Mouse (Mus musculus) lung, postnatal 14 days (tissue): ENCODE results near the gene Ly6g6d.
A peak's percentile ranks its signal among the peaks of the same experiment; 100 is the strongest.
"Not testable (repeated sequence)": the region's sequence is repeated elsewhere in the genome, so short reads cannot be mapped to it uniquely, and the experiment has no call there.

Experiments
- DNase-seq: peaks from one replicate; pipeline ENCODE4 v3.0.0; 2021

The Ly6g6d gene

GRCm38 (mm10) chr17:35077786-35078233, at the start of gene Ly6g6d:
Gene Ly6g6d, minus strand, starts transcription at chr17:35078065.
- peak; percentile 75 for DNase-seq

DNA sequence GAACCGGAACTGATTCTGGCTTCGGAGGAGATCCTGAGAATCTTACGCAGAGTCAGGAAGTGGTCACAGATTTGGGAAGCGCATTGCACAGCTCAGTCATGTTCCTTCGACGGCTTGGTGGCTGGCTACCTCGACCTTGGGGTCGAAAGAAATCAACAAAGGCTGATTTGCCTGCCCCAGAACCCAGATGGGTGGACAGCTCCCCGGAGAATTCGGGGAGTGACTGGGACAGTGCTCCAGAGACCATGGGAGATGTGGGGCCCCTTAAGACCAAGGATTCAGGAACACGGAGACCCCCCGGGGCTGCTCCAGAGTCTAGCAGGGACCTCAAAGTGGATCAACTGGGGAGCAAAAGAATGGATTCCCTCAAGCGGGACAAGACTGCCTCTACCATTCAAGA, 49.2 kb upstream of the Ly6g6d start:
- DNase-seq = no peak

- DNase-seq = peak; percentile 78
Observed at GRCm38 (mm10) chr17:35126206-35126611, 48.3 kb upstream of the Ly6g6d start, which contains the start of gene D17H6S53E. Gene D17H6S53E, plus strand, starts transcription at chr17:35126373.

GRCm38 (mm10) chr17:35125578-35125977, 47.7 kb upstream of the Ly6g6d start:
- DNase-seq = no peak

DNA sequence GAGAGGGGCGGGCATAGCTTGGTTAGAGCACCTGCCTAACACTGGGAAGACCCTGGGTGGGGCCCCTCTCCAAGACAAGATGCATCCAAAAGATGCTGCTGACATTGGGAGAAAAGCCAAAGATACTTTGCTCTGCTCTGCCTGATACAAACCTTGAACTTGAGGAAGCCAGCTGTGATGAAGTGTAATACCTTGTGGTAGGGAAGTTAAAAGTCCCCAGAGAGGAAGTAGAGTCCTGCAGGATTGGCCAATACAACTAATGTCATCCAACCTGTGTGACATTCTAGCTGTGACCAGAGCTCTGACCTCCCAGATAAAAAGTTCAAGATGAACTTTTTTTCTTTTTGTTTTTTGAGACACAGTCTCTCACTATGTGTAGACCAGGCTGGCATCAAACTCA, 47.2 kb upstream of the Ly6g6d start:
- no peak for DNase-seq

GRCm38 (mm10) chr17:35124261-35124896, 46.5 kb upstream of the Ly6g6d start:
- DNase-seq = not testable (repeated sequence)

- not testable (repeated sequence) for DNase-seq
Observed at GRCm38 (mm10) chr17:35123287-35123686, 45.4 kb upstream of the Ly6g6d start.

DNA sequence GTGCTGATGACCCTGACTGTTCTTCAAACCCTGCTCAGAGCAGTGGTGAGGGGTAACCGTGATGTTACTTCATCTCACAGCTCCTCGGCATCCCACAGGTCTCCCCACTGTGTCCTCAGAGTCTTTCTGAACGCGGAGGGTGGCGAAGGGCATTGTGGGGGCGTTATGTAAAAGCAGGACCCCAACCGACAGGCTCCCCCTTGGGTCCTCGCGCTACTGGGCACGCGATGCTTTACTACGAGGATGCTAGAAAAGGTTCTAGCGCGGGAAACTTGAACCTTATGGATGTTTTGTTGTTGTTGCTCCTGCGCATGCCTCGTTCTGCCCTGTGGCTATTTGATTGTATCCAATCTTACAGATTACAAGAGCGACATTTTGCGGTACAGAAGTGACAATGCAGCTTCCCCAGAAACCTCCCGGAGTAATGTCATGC, 44.0 kb upstream of the Ly6g6d start, which contains the start of gene Csnk2b:
TSS of gene Csnk2b (minus strand) at position 183 of the 433 bp plus-strand sequence.
- peak; percentile 51 for DNase-seq

- peak; percentile 97 for DNase-seq
Observed at GRCm38 (mm10) chr17:35121143-35121799, 43.4 kb upstream of the Ly6g6d start, which contains the start of gene Gpank1. Gene Gpank1, plus strand, starts transcription at chr17:35121455.

GRCm38 (mm10) chr17:35120745-35121142, 42.9 kb upstream of the Ly6g6d start:
- peak; percentile 38 for DNase-seq

DNA sequence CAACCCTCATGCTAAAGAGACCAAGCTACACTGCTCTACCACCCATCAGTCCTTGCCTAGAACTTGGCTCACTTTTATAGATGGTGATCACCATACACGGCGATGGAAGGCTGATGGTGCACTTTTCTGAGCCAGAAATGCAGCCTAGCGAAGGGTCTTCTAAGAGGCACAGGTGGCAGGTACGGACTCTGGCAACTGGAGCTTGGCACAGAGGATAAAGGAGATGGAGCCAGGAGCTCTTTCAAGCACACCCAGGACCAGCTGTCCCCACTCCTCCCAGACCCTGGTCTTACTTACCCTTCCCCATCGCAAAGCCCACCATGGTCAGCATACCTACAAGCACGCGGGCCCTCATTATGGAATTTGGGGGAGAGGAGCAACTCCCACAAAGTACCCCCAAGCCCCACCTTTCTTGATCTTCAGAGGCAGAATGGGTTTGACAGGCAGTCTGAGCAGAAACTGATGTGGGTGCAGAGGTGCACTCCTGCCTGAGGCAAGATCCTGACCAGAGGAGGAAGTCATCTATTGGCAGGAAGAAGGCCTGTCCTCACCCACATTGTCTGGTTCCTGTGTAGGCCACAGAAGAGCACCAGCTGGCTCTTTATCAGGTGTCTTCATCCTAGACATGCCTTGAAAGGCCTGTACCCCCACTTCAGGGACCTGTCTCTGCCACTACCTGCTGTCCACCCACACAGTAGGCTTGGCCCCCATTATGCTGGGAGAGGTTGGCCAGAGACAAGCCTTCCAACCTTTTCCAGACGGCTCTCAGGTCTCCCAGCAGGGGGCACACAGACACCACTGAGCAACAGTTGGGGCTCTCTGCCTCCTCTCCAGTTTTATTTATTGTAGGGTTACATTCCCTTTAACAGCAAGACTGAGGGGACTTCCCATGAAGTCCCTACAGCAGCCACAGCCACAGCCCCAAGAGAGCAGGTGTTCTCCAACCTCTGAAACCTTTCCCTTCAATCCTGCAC, 37.5 kb upstream of the Ly6g6d start, which contains the start of gene Ly6g5b:
TSS of gene Ly6g5b (minus strand) at position 383 of the 974 bp plus-strand sequence.
- DNase-seq = peak; percentile 35

DNA sequence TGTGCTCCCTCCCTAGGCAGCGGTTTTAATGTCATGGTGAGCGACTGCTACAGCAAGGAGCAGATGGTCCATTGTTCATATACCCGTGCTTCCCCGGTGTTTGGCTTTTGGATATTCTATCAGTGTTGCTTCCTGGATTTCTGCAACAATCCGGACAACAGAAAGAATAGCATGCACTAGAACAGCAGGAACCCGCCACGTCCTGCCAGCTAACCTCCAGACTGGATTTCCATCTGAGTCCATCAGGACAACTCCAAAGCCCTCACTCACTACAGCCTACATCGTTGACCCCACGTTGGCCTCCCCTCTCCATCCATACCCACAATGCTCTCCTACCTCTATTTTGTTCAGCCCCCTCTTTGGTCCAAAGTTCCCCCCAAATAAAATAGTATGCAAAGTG, 33.9 kb upstream of the Ly6g6d start:
- DNase-seq = no peak

GRCm38 (mm10) chr17:35108097-35108496, 30.2 kb upstream of the Ly6g6d start, which contains the start of gene Ly6g5c:
Gene Ly6g5c, plus strand, starts transcription at chr17:35108279.
- no peak for DNase-seq

DNA sequence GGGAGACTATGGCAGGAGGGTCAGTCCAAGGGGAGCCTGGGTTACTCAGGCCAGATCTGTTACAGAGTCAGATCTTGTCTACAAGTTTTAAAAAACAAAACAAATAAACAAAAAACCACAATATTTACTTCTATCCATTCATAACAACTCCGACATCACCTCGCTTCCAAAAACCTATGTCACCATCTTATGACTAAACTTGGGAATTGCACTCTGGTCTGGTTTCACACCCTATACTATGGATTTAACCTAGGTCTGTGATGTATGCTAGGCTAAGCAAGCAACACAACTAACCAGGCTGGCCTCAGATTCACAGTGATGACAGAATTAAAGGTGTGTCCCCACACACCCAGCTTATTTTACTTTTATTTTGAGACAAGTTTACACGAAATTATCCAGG, 28.7 kb upstream of the Ly6g6d start:
- DNase-seq = no peak

- peak; percentile 49 for DNase-seq
Observed at GRCm38 (mm10) chr17:35105740-35106389, 28.0 kb upstream of the Ly6g6d start.

DNA sequence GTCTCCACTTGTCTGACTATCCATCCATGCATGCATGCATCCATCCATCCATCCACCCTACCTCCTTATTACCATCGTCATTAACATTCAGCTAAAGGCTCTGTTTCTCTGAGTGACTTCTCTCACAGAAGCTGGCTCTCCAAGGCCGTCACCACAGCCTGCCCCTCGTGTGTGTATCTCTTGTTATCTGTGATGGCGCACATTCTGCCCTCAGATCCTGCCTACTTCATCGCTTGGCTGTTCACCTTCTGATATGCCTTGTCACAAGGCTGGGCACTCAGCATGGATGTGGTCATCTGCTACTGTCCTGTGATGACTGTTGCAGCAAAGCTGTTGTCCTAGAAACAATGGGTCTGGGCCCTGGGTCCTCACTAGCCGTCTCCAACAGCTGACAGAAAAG, 26.9 kb upstream of the Ly6g6d start:
- no peak for DNase-seq

- DNase-seq = no peak
Observed at GRCm38 (mm10) chr17:35104079-35104478, 26.2 kb upstream of the Ly6g6d start.

- DNase-seq = no peak
Observed at GRCm38 (mm10) chr17:35103221-35103690, 25.4 kb upstream of the Ly6g6d start.

DNA sequence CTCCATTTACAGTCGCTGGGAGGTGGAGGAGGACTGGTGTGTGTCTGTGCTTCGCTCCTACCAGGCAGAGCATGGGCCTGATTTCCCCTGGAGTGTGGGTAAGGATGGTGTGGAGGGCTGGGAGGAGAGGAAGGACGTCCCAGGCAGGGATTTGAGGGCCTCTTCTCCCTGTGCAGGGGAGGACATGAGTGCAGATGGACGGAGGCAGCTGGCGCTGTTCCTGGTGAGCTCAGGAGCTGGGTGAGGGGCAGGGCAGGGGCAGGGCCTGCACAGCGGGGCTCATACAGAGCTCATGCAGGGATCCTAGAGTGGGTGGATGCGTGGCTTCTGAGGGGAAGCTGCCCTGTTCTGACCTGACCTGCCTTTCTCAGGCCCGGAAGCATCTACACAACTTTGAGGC, 24.4 kb upstream of the Ly6g6d start:
- no peak for DNase-seq

GRCm38 (mm10) chr17:35101161-35101560, 23.3 kb upstream of the Ly6g6d start:
- DNase-seq = no peak

GRCm38 (mm10) chr17:35100196-35100765, 22.4 kb upstream of the Ly6g6d start:
- no peak for DNase-seq
